Mouse (Mus musculus) kidney, embryonic 15.5 days (tissue): ENCODE measurements at regions not wholly inside any gene's neighbourhood (a gene's known extent, or its start where the extent isn't known, plus 50 kb on each side); places are given as distances from the start of the nearest gene placed in this dataset.

Experiments used
- ATAC-seq: fragments of 200-750 bp; cut with Nextera tagmentation; replicated peaks from 2 replicates; pipeline ENCODE4 v1.8.0; 2017; ENCODE audit warnings: moderate TSS enrichment; ENCODE audit not compliant: low FRiP score
- H3K27ac ChIP-seq: fragments of 300-500 bp; sonication (generic); 2 replicates; pipeline ENCODE4 v1.5.1; 2015; ENCODE audit warnings: mild to moderate bottlenecking, inconsistent platforms
- H3K27me3 ChIP-seq: fragments of 300-500 bp; sonication (generic); 2 replicates; pipeline ENCODE4 v1.6.1; 2015; ENCODE audit warnings: inconsistent platforms
- H3K36me3 ChIP-seq: fragments of 300-500 bp; sonication (generic); 2 replicates; pipeline ENCODE4 v1.6.1; 2015; ENCODE audit warnings: inconsistent platforms
- H3K4me1 ChIP-seq: fragments of 300-500 bp; sonication (generic); 2 replicates; pipeline ENCODE4 v1.6.1; 2015; ENCODE audit warnings: inconsistent platforms
- H3K4me2 ChIP-seq: fragments of 300-500 bp; sonication (generic); 2 replicates; pipeline ENCODE4 v1.6.1; 2015; ENCODE audit warnings: moderate library complexity, mild to moderate bottlenecking, inconsistent platforms
- H3K4me3 ChIP-seq: fragments of 300-500 bp; sonication (generic); replicated peaks from 2 replicates; pipeline ENCODE4 v1.5.1; 2015; ENCODE audit warnings: mild to moderate bottlenecking, inconsistent platforms
- H3K9ac ChIP-seq: fragments of 300-500 bp; sonication (generic); 2 replicates; pipeline ENCODE4 v1.6.1; 2015; ENCODE audit warnings: mild to moderate bottlenecking, inconsistent platforms
- H3K9me3 ChIP-seq: fragments of 300-500 bp; sonication (generic); replicated peaks from 2 replicates; pipeline ENCODE4 v1.6.1; 2016; ENCODE audit warnings: inconsistent platforms
- WGBS: fragments of 180-500 bp; shearing (Covaris S2); methylation state at CpG from one replicate; pipeline ENCODE4 v1.1.7; 2015; ENCODE audit warnings: mixed read lengths; 5-methylcytosine and 5-hydroxymethylcytosine counted together

GRCm38 (mm10) chr16:42675031-42675430 is 200.7 kb upstream of the Zbtb20 start:
- Histone ChIP-seq H3K27ac (no peak overlapping the region), H3K36me3 (no peaks in the 10 kb centered on the region), H3K9ac (no peak overlapping the region), H3K27me3 (no peaks in the 10 kb centered on the region), H3K4me3 (no peak overlapping the region), H3K9me3 (no peaks in the 10 kb centered on the region), H3K4me1 (no peaks in the 10 kb centered on the region), H3K4me2 (no peak overlapping the region)
- WGBS, result 88% methylated on average over 3 of the region's 3 CpGs
- ATAC-seq, result no peak

- Histone ChIP-seq H3K9ac (no peak overlapping the region), H3K9me3 (no peaks in the 10 kb centered on the region), H3K4me1 (no peaks in the 10 kb centered on the region), H3K4me2 (no peak overlapping the region), H3K36me3 (no peaks in the 10 kb centered on the region), H3K4me3 (no peak overlapping the region), H3K27me3 (no peaks in the 10 kb centered on the region), H3K27ac (no peak overlapping the region)
- no peak for ATAC-seq
- WGBS, result 53% methylated on average over 3 of the region's 3 CpGs
Observed at GRCm38 (mm10) chr16:42666601-42667000, 209.1 kb upstream of the Zbtb20 start.

GRCm38 (mm10) chr16:42651904-42652732 is 223.6 kb upstream of the Zbtb20 start:
- WGBS, result 80% methylated on average over 10 of the region's 10 CpGs

DNA sequence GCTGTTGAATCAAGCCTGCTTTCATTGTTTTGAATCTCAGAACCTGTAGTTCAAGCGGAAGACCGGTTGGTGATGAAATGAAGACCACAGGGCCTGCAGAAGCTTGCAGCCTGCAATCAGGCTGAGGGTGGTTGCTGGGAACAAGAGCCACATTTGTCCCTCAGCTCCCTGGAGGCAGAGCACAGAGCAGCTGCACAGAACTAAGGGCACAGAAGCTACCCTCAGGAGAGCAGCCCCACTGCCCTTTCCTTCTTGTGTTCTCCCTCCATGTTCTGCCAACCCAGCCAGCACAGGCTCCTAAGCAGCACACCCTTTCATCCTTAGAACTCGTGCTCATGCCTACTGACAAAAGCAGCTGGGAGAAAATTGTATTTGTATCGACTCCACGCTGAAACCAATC is 225.9 kb upstream of the Zbtb20 start:
- H3K9ac ChIP-seq, result no peak overlapping the region
- no peaks in the 10 kb centered on the region for H3K36me3 ChIP-seq
- H3K4me1 ChIP-seq, result no peaks in the 10 kb centered on the region
- H3K27ac ChIP-seq, result no peak overlapping the region
- no peak overlapping the region for H3K4me2 ChIP-seq
- H3K27me3 ChIP-seq, result no peaks in the 10 kb centered on the region
- no peak for ATAC-seq
- WGBS, result 82% methylated on average over 5 of the region's 5 CpGs
- peaks cover 5% of the 10 kb centered on the region; the same call in 1 of the 2 replicates for H3K9me3 ChIP-seq
- H3K4me3 ChIP-seq, result no peak overlapping the region

More at GRCm38 (mm10) chr16:42651904-42652732, 223.6 kb upstream of the Zbtb20 start:
- Histone ChIP-seq H3K9me3 (peaks cover 5% of the 10 kb centered on the region; the same call in 1 of the 2 replicates), H3K4me3 (no peak overlapping the region), H3K4me1 (no peaks in the 10 kb centered on the region), H3K9ac (no peak overlapping the region), H3K36me3 (no peaks in the 10 kb centered on the region), H3K4me2 (no peak overlapping the region), H3K27me3 (no peaks in the 10 kb centered on the region), H3K27ac (no peak overlapping the region)
- no peak for ATAC-seq

- Histone ChIP-seq H3K4me3 (no peak overlapping the region), H3K36me3 (no peaks in the 10 kb centered on the region), H3K27me3 (no peaks in the 10 kb centered on the region), H3K9ac (no peak overlapping the region), H3K4me1 (no peaks in the 10 kb centered on the region), H3K27ac (no peak overlapping the region), H3K9me3 (no peaks in the 10 kb centered on the region), H3K4me2 (no peak overlapping the region)
- no peak for ATAC-seq
- 88% methylated on average over 5 of the region's 5 CpGs for WGBS
Observed at GRCm38 (mm10) chr16:42648531-42649142, 227.0 kb upstream of the Zbtb20 start.

GRCm38 (mm10) chr16:42647762-42648161 is 227.9 kb upstream of the Zbtb20 start:
- Histone ChIP-seq H3K9ac (no peak overlapping the region), H3K9me3 (no peaks in the 10 kb centered on the region), H3K4me2 (no peak overlapping the region), H3K27ac (no peak overlapping the region), H3K27me3 (no peaks in the 10 kb centered on the region), H3K4me1 (no peaks in the 10 kb centered on the region), H3K36me3 (no peaks in the 10 kb centered on the region), H3K4me3 (no peak overlapping the region)
- 95% methylated on average over 5 of the region's 5 CpGs for WGBS
- ATAC-seq, result no peak

- Histone ChIP-seq H3K9me3 (no peaks in the 10 kb centered on the region), H3K4me3 (no peak overlapping the region), H3K4me2 (no peak overlapping the region), H3K9ac (no peak overlapping the region), H3K27ac (no peak overlapping the region), H3K4me1 (no peaks in the 10 kb centered on the region), H3K36me3 (no peaks in the 10 kb centered on the region), H3K27me3 (no peaks in the 10 kb centered on the region)
- 70% methylated on average over 3 of the region's 3 CpGs for WGBS
- no peak for ATAC-seq
Observed at GRCm38 (mm10) chr16:42635766-42636165, 239.9 kb upstream of the Zbtb20 start.

- Histone ChIP-seq H3K4me2 (no peak overlapping the region), H3K36me3 (no peaks in the 10 kb centered on the region), H3K27me3 (no peaks in the 10 kb centered on the region), H3K27ac (no peak overlapping the region), H3K4me1 (no peaks in the 10 kb centered on the region), H3K9me3 (no peaks in the 10 kb centered on the region), H3K4me3 (no peak overlapping the region), H3K9ac (no peak overlapping the region)
- WGBS, result 89% methylated on average over 3 of the region's 3 CpGs
- ATAC-seq, result no peak
Observed at GRCm38 (mm10) chr16:42627675-42628074, 248.0 kb upstream of the Zbtb20 start.

GRCm38 (mm10) chr16:42615920-42616319 is 259.8 kb upstream of the Zbtb20 start:
- Histone ChIP-seq H3K9ac (no peak overlapping the region), H3K27ac (no peak overlapping the region), H3K4me3 (no peak overlapping the region), H3K36me3 (no peaks in the 10 kb centered on the region), H3K9me3 (no peaks in the 10 kb centered on the region), H3K4me2 (no peak overlapping the region), H3K4me1 (no peaks in the 10 kb centered on the region), H3K27me3 (no peaks in the 10 kb centered on the region)
- ATAC-seq, result no peak
- WGBS, result 72% methylated on average over 3 of the region's 3 CpGs

GRCm38 (mm10) chr16:42612011-42612410 is 263.7 kb upstream of the Zbtb20 start:
- Histone ChIP-seq H3K4me2 (no peak overlapping the region), H3K27ac (no peak overlapping the region), H3K36me3 (no peaks in the 10 kb centered on the region), H3K9ac (no peak overlapping the region), H3K9me3 (no peaks in the 10 kb centered on the region), H3K4me3 (no peak overlapping the region), H3K27me3 (no peaks in the 10 kb centered on the region), H3K4me1 (no peaks in the 10 kb centered on the region)
- ATAC-seq, result no peak
- 89% methylated on average over 2 of the region's 2 CpGs for WGBS

DNA sequence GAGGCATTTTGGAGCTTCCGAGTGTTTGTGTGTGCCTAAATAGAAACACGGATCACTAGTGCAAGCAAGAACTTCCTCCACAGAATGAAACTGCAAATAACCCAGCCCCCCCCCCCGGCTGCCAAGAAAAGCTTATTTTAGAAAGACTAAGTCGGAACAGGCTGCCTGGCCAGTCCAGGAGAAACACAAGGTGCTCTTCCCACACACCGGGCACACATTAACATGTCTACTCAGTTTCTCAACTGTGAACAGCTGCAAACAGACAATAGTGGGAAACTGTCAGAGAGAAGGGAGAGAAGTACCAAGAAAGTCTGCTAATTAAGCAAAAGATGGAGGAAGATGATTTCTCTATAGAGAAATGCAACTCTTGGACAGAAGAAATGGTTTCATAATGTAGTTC is 267.3 kb upstream of the Zbtb20 start:
- Histone ChIP-seq H3K9ac (no peak overlapping the region), H3K4me3 (no peak overlapping the region), H3K4me2 (no peak overlapping the region), H3K27me3 (no peaks in the 10 kb centered on the region), H3K4me1 (no peaks in the 10 kb centered on the region), H3K27ac (no peak overlapping the region), H3K36me3 (no peaks in the 10 kb centered on the region), H3K9me3 (no peaks in the 10 kb centered on the region)
- 72% methylated on average over 5 of the region's 5 CpGs for WGBS
- no peak for ATAC-seq

GRCm38 (mm10) chr16:42592321-42592720 is 251.9 kb upstream of the Gap43 start:
- Histone ChIP-seq H3K4me3 (no peak overlapping the region), H3K4me2 (no peak overlapping the region), H3K9ac (no peak overlapping the region), H3K36me3 (no peaks in the 10 kb centered on the region), H3K4me1 (no peaks in the 10 kb centered on the region), H3K9me3 (no peaks in the 10 kb centered on the region), H3K27ac (no peak overlapping the region), H3K27me3 (no peaks in the 10 kb centered on the region)
- ATAC-seq, result no peak
- WGBS, result 70% methylated on average over 3 of the region's 3 CpGs
